Mouse (Mus musculus) embryonic stem cell, embryonic (primary cell): ENCODE measurements around the gene Gm11568.
"Not testable (repeated sequence)": the region's sequence is repeated elsewhere in the genome, so short reads cannot be mapped to it uniquely, and the experiment has no call there.

Experiments
- CTCF ChIA-PET, 4 experiments: fragments of 300-600 bp in 2 of 4; fragments of 350-600 bp in 2 of 4; sonication (Branson Sonifier 250); formaldehyde crosslinking; loops; one replicate each; lab custom pipeline; 2022; ENCODE audit warnings: inconsistent platforms in 2 of 4; lab: Charles Lee
- POLR2A ChIA-PET, 4 experiments: fragments of 300-600 bp in 2 of 4; fragments of 350-600 bp in 2 of 4; sonication (Branson Sonifier 250); formaldehyde crosslinking; loops; one replicate each; lab custom pipeline; 2022; ENCODE audit warnings: antibody characterized with exemption in 4 of 4, inconsistent platforms in 1 of 4; lab: Charles Lee

The Gm11568 gene

DNA sequence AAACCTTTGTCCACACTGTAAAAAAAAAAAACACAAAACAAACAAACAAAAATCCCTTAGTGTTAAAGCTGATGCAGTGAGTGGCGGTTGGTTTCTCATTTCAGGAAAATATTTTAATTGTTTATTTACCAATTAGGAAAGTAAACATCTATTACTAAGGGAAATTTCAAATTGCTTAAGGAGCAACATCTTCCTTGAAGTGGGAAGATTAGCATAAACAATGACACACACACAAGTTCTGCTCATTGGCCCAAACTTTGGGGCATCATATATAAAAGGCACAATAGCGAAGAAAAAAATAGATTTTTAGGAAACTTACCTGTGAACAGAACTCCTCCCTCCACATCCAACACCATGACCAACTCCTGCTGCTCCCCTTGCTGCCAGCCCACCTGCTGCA is at the start of gene Gm11568:
Gm11568 (plus strand) TSS at position 301 of the 400 bp plus-strand sequence.
- CTCF ChIA-PET, result no interaction called here
- POLR2A ChIA-PET, result no interaction called here

DNA sequence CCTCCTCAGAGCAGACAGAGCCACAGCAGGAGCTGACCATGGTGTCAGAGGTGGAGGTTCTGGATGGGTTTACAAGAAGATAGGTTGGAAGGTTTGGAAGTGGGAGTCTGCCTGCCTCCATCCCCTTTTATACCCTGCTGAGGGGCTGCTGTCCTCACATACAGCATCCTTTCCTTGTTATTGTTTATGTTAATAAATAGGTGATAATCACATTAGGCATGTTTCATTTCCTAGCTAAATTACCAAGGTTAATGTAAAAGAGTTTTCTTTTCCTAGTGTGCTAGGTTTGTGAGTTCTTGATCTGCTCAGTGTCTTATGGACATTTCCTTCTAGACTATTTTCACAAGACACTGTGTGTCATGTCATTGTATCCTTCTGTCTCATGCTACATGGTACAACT is 47.9 kb upstream of the Gm11568 start, which contains the start of gene Krtap4-13:
Krtap4-13 (minus strand) TSS at position 101 of the 400 bp plus-strand sequence.
- CTCF ChIA-PET, POLR2A ChIA-PET: not testable (repeated sequence)

DNA sequence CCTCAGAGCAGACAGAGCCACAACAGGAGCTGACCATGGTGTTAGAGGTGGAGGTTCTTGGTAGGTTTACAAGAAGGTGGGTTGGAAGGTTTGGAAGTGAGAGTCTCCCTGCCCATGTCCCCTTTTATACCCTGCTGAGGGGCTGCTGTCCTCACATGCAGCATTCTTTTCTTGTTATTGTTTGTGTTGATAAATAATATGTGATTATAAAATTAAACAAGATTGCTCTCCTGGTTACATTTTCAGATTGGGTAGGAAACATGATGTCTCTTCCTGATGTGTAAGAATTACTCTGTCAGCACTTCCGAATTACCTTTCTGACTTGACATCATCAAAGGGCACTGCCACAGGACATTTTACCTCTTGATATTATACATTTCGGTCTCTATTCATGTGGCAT is 42.2 kb upstream of the Gm11568 start, which contains the start of gene Gm11564:
Gm11564 (minus strand) TSS at position 101 of the 400 bp plus-strand sequence.
- POLR2A ChIA-PET, CTCF ChIA-PET: not testable (repeated sequence)

DNA sequence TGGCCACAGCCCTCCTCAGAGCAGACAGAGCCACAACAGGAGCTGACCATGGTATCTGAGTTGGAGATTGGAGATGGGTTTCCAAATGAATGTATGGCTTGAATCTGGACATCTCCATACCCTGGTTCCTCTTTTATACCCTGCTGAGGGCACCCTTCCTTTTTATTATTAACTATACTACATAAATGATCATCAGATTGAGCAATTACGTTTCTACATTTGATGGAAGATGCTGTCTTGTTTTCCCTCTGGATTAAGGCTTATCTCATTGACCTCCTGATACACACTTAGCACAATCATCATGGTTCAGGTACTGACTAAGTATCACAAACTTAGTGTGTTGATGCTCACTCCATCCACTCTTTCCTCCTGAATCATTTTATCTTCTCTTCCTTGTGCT is 19.8 kb upstream of the Gm11568 start, which contains the start of gene 2300003K06Rik:
2300003K06Rik (minus strand) TSS at position 101 of the 400 bp plus-strand sequence.
- ChIA-PET CTCF (interaction anchor here in 2 of 4 experiments (0.6 kb wide), 2 partner anchors 482 to 570 kb away, joined by 3 read pairs; partner anchors contain the start of gene Eif1 (in 1 of the 2)), POLR2A (interaction anchor here in 1 of 4 experiments (0.5 to 1.2 kb wide), 2 partner anchors 19 to 55 kb away, joined by 3 read pairs; no protein-coding TSS in a partner anchor)

DNA sequence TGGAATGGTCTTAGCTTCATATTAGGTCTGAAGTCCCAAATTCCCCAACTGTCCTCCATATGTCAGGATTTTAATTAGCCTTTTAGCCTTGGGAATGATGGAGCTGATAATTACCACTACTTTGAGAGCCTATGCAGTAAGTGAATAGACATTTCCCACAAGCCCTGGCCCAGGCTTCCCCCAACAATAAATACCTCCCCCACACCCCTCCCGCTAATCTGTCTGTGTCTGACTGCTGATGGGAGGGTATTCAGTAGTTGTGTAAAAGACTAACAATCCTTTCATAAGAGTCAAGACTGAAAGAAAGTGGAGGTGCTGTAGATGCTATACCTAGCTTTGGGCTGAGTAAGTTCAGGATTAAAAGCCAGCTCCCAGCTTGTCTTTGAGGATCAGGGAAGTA is 15.5 kb upstream of the Gm11568 start:
- POLR2A ChIA-PET, result no interaction called here
- CTCF ChIA-PET, result no interaction called here

DNA sequence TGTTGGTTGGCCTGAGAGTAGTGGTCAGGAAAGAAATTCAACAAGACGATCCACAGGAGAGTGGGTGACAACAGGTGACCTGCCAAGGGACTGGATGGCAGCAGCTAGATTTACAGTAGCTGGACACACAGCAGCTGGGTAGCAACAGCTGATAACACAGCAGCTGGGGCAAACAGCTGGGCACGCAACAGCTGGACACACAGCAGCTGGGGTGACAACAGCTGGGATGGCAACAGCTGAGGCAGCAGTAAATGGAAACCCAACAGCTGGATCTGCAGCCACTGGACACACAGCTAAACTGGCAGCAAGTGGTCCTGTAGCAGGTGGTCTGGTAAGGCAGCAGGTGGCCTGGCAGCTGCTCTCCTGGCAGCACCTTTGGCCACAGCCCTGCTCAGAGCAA is 11.0 kb upstream of the Gm11568 start:
- POLR2A ChIA-PET, result no interaction called here
- CTCF ChIA-PET, result interaction anchor here in 1 of 4 experiments (1.0 kb wide), 1 partner anchor 454 kb away, joined by 3 read pairs; no protein-coding TSS in a partner anchor

DNA sequence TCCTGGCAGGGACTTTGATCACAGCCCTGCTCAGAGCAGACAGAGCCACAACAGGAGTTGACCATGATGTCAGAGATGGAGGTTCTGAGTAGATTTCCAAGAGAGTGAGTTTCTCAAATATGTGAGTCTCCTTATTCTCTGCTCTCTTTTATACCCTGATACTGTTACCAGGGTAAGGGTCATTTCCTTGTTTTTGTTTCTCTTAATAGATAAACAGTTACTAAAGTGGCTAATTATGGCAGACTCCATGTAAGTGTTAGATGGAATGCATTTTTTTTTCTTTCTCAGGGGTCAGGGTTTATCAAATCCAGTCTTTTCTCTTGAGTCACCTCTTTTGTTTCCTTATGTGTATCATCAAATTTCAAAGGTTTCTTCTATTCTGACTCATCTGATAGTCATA is 6.2 kb upstream of the Gm11568 start, which contains the start of gene Krtap4-16:
Krtap4-16 (minus strand) TSS at position 101 of the 400 bp plus-strand sequence.
- ChIA-PET POLR2A (no interaction called here), CTCF (no interaction called here)

DNA sequence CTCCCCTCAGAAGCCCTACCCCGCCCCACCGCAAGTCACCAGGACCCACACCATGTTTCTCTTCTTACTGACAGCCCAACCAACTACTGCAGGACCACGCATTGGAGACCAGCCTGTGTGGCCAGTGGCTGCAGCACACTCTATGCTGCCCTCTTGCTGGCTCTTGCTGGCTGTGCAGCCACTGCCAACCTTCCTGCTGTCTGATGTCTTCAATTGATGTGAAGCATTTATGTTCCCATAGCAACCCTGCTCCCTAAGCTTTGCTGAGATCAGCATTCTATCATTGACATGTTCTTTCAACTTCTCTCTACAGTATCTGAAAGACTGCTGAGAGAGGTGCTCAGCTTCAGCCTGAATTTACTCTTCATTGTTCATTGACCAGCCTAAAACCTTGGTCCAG is 3.6 kb upstream of the Gm11568 start:
- POLR2A ChIA-PET, result no interaction called here

DNA sequence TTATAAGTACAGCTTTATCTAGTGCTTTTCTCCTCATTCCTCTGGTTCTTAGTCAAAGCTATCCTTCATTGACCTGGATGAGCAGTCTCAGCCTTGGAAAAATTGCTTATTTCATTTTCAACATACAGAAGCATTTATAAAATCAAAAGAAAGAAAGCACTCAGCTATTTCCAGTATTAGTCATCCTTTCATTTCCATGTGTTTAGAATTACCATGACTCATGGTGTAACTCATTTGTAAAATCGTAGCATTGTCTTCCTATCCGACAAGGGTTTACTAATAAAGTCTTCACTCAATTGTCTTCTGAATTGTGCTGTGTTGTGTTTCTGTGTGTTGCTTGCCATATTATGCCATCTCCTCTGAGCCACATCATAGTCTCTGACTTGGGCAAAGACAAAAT is 1.0 kb downstream of the Gm11568 start:
- CTCF ChIA-PET, result interaction anchor here in 1 of 4 experiments (0.7 kb wide), 1 partner anchor 403 kb away, joined by 4 read pairs; no protein-coding TSS in a partner anchor
- POLR2A ChIA-PET, result no interaction called here

More for the DNA sequence above, 3.6 kb upstream of the Gm11568 start:
- CTCF ChIA-PET, result interaction anchor here in 1 of 4 experiments (1.0 kb wide), 1 partner anchor 444 kb away, joined by 3 read pairs; no protein-coding TSS in a partner anchor

DNA sequence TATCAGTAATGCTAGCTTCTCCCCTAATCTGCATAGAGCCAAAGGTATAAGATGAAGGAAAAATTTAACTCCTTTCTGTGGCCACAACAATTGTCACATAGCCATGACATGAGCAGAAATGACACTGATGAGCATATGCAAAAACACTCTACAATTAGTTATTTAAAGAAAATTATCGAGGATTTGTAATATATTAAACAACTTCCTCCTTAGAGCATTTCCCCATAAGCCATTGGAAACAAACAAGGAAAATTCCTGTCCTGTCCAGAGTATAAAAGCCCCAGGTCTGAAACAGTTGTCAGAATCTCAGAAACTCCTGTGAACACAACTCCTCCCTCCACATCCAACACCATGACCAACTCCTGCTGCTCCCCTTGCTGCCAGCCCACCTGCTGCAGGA is 6.5 kb downstream of the Gm11568 start, which contains the start of gene Gm11559:
Gm11559 (plus strand) TSS at position 301 of the 400 bp plus-strand sequence.
- POLR2A ChIA-PET, result not testable (repeated sequence)

DNA sequence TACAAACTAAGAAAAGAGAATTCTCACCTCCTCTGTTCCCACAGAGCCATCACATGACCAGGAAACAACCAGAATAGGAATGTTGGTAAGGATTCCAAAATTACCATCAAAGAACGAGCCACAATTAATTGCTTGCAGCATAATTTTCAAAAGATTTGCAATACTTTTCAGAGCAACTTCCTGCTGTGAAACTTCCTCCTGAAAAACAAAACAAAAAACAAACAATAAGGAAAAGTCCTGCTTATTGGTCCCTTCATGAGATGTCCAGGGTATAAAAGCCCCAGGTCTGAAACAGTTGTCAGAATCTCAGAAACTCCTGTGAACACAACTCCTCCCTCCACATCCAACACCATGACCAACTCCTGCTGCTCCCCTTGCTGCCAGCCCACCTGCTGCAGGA is 15.4 kb downstream of the Gm11568 start, which contains the start of gene Krtap9-1:
Krtap9-1 (plus strand) TSS at position 301 of the 400 bp plus-strand sequence.
- POLR2A ChIA-PET, CTCF ChIA-PET: not testable (repeated sequence)

More for the DNA sequence above, 6.5 kb downstream of the Gm11568 start, which contains the start of gene Gm11559:
- CTCF ChIA-PET, result not testable (repeated sequence)

DNA sequence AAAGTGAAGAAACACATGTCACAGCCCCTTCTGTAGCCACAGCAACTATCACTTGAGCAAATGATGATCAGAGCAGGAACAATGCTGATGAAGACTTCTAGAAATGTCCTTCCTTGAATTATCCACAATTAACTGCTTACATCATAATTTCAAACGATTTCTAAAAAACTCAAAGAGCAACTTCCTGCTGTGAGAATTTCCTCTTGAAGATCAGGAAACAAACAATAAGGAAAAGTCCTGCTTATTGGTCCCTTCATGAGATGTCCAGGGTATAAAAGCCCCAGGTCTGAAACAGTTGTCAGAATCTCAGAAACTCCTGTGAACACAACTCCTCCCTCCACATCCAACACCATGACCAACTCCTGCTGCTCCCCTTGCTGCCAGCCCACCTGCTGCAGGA is 21.2 kb downstream of the Gm11568 start, which contains the start of gene Gm11567:
Gm11567 (plus strand) TSS at position 301 of the 400 bp plus-strand sequence.
- POLR2A ChIA-PET, CTCF ChIA-PET: not testable (repeated sequence)

DNA sequence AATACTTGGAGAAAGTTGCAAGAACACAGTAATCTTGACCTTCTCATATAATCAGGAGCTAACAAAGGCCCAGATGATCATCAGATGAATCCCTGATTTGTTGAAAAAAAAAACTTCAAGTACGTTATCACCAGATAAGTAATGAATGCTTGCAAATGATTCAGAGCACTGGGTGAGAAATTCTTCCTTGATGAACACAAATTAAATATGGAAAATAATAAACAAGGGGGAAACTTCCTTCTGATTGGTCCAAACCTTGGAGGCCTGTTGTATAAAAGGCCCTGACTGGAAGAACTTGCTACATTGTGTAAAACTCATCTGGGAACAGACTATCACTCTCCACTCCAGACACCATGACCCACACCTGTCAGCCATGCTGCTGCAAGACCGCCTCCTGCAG is 49.9 kb downstream of the Gm11568 start, which contains the start of gene Krtap31-1:
Krtap31-1 (plus strand) TSS at position 301 of the 400 bp plus-strand sequence.
- CTCF ChIA-PET, result interaction anchor here in 1 of 4 experiments (0.6 kb wide), 1 partner anchor 716 kb away, joined by 3 read pairs; no protein-coding TSS in a partner anchor
- POLR2A ChIA-PET, result interaction anchor here in 1 of 4 experiments (0.6 kb wide), 1 partner anchor 116 kb away, joined by 4 read pairs; no protein-coding TSS in a partner anchor
